Comparison of ENCODE assay signal across 8 mouse cellular contexts in genomic region chr13:92353956-92354355, GRCm38 (mm10). TPM values are rescaled to one million over a fixed set of nuclear protein-coding genes. Genes with fewer than 3 reads are reported as not detected.
DNase-seq lines count a peak whose midpoint lies in the region; ATAC-seq and TF ChIP-seq lines count a peak whose summit lies in the region.

No protein-coding gene starts in this region.

- peaks cover 12% of the 10 kb centered on the region; the same call in 1 of the 2 replicates for H3K4me1 ChIP-seq in kidney, postnatal 0 days (replicated peaks; ENCODE audit: insufficient read depth, low read length)
- no peaks in the 10 kb centered on the region; the same call in 1 of the 2 replicates for H3K4me1 ChIP-seq in bone marrow, adult 2 months (ENCODE audit: control insufficient read depth, insufficient read depth, low read length)
- peaks cover 19% of the 10 kb centered on the region for H3K4me1 ChIP-seq in heart, embryonic 15.5 days (replicated peaks)
- peaks cover 14% of the 10 kb centered on the region for H3K4me1 ChIP-seq in lung, embryonic 16.5 days (replicated peaks; ENCODE audit: control insufficient read depth, insufficient read depth, low read length)
- no peaks in the 10 kb centered on the region for H3K4me1 ChIP-seq in stomach, postnatal 0 days (replicated peaks; ENCODE audit: control insufficient read depth, insufficient read depth)

- TF ChIP-seq EP300 in stomach, postnatal 0 days (optimal IDR thresholded peaks at IDR 0.05): no peak

- no peaks in the 10 kb centered on the region for H3K36me3 ChIP-seq in kidney, postnatal 0 days (ENCODE audit: insufficient read depth, low read length)
- peaks cover 9% of the 10 kb centered on the region for H3K36me3 ChIP-seq in heart, embryonic 15.5 days
- H3K36me3 ChIP-seq in lung, embryonic 16.5 days (ENCODE audit: control insufficient read depth, insufficient read depth, low read length): peaks cover 5% of the 10 kb centered on the region; the same call in 1 of the 2 replicates
- H3K36me3 ChIP-seq in stomach, postnatal 0 days (ENCODE audit: control insufficient read depth, insufficient read depth, low read length): 0 out of 2 replicates have a peak, but pooled peaks cover 2% of the 10 kb centered on the region

- H3K27me3 ChIP-seq in kidney, postnatal 0 days (ENCODE audit: insufficient read depth, low read length): no peaks in the 10 kb centered on the region
- H3K27me3 ChIP-seq in heart, embryonic 15.5 days: no peaks in the 10 kb centered on the region
- H3K27me3 ChIP-seq in lung, embryonic 16.5 days (ENCODE audit: control insufficient read depth, insufficient read depth, low read depth, low read length): no peaks in the 10 kb centered on the region
- H3K27me3 ChIP-seq in stomach, postnatal 0 days (ENCODE audit: control insufficient read depth, insufficient read depth, low read length): no peaks in the 10 kb centered on the region

- H3K4me2 ChIP-seq in kidney, postnatal 0 days (ENCODE audit: low read length): peak overlapping the region; percentile 70
- peak overlapping the region; percentile 100 for H3K4me2 ChIP-seq in heart, embryonic 15.5 days
- peak overlapping the region; percentile 62 for H3K4me2 ChIP-seq in lung, embryonic 16.5 days (ENCODE audit: low read depth, low read length)
- peak overlapping the region; percentile 57 for H3K4me2 ChIP-seq in stomach, postnatal 0 days (replicated peaks; ENCODE audit: low read depth)

- H3K27ac ChIP-seq in kidney, postnatal 0 days: peak overlapping the region; percentile 55; the same call in 1 of the 2 replicates
- H3K27ac ChIP-seq in bone marrow, adult 2 months (ENCODE audit: control insufficient read depth, insufficient read depth, low read depth, low read length, poor library complexity): peak overlapping the region; percentile 42
- peak overlapping the region; percentile 98 for H3K27ac ChIP-seq in heart, embryonic 15.5 days
- peak overlapping the region; percentile 65 for H3K27ac ChIP-seq in lung, embryonic 16.5 days (ENCODE audit: low read length)
- H3K27ac ChIP-seq in stomach, postnatal 0 days (replicated peaks): 0 out of 2 replicates have a peak overlapping the region, but pooled peaks have one; percentile 92

- H3K9ac ChIP-seq in kidney, postnatal 0 days (ENCODE audit: low read depth, low read length): peak overlapping the region; percentile 46; the same call in 1 of the 2 replicates
- H3K9ac ChIP-seq in heart, embryonic 15.5 days: peak overlapping the region; percentile 57
- H3K9ac ChIP-seq in lung, embryonic 16.5 days (ENCODE audit: low read length): peak overlapping the region; percentile 71
- peak overlapping the region; percentile 60 for H3K9ac ChIP-seq in stomach, postnatal 0 days (ENCODE audit: low read length)

- no peak for TF ChIP-seq POLR2A in bone marrow, adult 2 months (IDR thresholded peaks at IDR 0.05; ENCODE audit: borderline replicate concordance, control insufficient read depth, low read depth, low read length)

- 7% methylated on average over 4 of the region's 4 CpGs for WGBS in kidney, postnatal 0 days
- 7% methylated on average over 4 of the region's 4 CpGs for WGBS in bone marrow, adult 2 months
- 4% methylated on average over 4 of the region's 4 CpGs for WGBS in heart, embryonic 15.5 days
- WGBS in lung, embryonic 16.5 days: 7% methylated on average over 4 of the region's 4 CpGs
- 7% methylated on average over 4 of the region's 4 CpGs for WGBS in stomach, postnatal 0 days

- no peak for ATAC-seq in kidney, postnatal 0 days (replicated peaks; ENCODE audit: low FRiP score, low read depth)
- no peak for ATAC-seq in heart, embryonic 15.5 days (replicated peaks; ENCODE audit: insufficient number of reproducible peaks, insufficient read depth, low FRiP score, low read depth)
- ATAC-seq in lung, embryonic 16.5 days (ENCODE audit: low read depth): no peak; the same call in 1 of the 2 replicates
- no peak for ATAC-seq in stomach, postnatal 0 days (ENCODE audit: low FRiP score, low TSS enrichment)

- no peak for DNase-seq in kidney, postnatal 0 days (ENCODE audit: low spot score)
- DNase-seq in kidney, postnatal 14 days: no peak
- no peak for DNase-seq in stomach, postnatal 0 days (ENCODE audit: low spot score)
- DNase-seq in adrenal gland, postnatal 4 days (ENCODE audit: low spot score in 2 of 2): no peak
- DNase-seq in kidney, postnatal 4 days: no peak

- TF ChIP-seq CTCF in kidney, postnatal 0 days (IDR thresholded peaks at IDR 0.05; ENCODE audit: low read depth): no peak
- no peak for TF ChIP-seq CTCF in bone marrow, adult 2 months (IDR thresholded peaks at IDR 0.05; ENCODE audit: control insufficient read depth, insufficient read depth, low read length)
- no peak for TF ChIP-seq CTCF in stomach, postnatal 0 days (IDR thresholded peaks at IDR 0.05; ENCODE audit: low read depth)

- peak overlapping the region; percentile 77 for H3K4me3 ChIP-seq in kidney, postnatal 0 days (replicated peaks; ENCODE audit: low read depth, low read length)
- H3K4me3 ChIP-seq in bone marrow, adult 2 months (replicated peaks; ENCODE audit: control insufficient read depth, low read depth, low read length): peak overlapping the region; percentile 78
- H3K4me3 ChIP-seq in heart, embryonic 15.5 days: peak overlapping the region; percentile 93
- H3K4me3 ChIP-seq in lung, embryonic 16.5 days (ENCODE audit: low read length): peak overlapping the region; percentile 87
- H3K4me3 ChIP-seq in stomach, postnatal 0 days (ENCODE audit: low read depth, low read length): peak overlapping the region; percentile 74

- no peaks in the 10 kb centered on the region for H3K9me3 ChIP-seq in kidney, postnatal 0 days (replicated peaks; ENCODE audit: low read length)
- no peaks in the 10 kb centered on the region for H3K9me3 ChIP-seq in heart, embryonic 15.5 days (replicated peaks)
- H3K9me3 ChIP-seq in lung, embryonic 16.5 days (ENCODE audit: control insufficient read depth, low read length): no peaks in the 10 kb centered on the region
- H3K9me3 ChIP-seq in stomach, postnatal 0 days (ENCODE audit: control insufficient read depth, low read length): no peaks in the 10 kb centered on the region

RNA-seq across cellular contexts. Expression of gene Dhfr, which starts 0.6 kb away (rescaled TPM):
- 16.5 and 17.9 TPM in 2 replicates for polyA plus RNA-seq in kidney, postnatal 0 days (2015; fragmentation: Nextera tagmentation; extraction: Ambion mirVana)
- polyA plus RNA-seq in bone marrow, adult 2 months (2011; ENCODE audit: insufficient read depth, insufficient read length, low replicate concordance, missing spikeins): 8.9 and 10.0 TPM in 2 replicates
- polyA plus RNA-seq in heart, embryonic 15.5 days (2015; fragmentation: Nextera tagmentation; extraction: Ambion mirVana): 9.5 and 10.2 TPM in 2 replicates
- 17.0 TPM in 2 replicates for polyA plus RNA-seq in lung, embryonic 16.5 days (2015; fragmentation: Nextera tagmentation; extraction: Ambion mirVana)
- 5.4 and 5.5 TPM in 2 replicates for polyA plus RNA-seq in stomach, postnatal 0 days (2015; fragmentation: Nextera tagmentation; extraction: Ambion mirVana)
- total RNA-seq in adrenal gland, postnatal 4 days (2021): 1 to 10 TPM; 9.4 to 9.6 TPM

RNA-seq across cellular contexts. Expression of gene Msh3, which starts 0.8 kb away (rescaled TPM):
- 22.3 and 23.5 TPM in 2 replicates for polyA plus RNA-seq in kidney, postnatal 0 days (2015; fragmentation: Nextera tagmentation; extraction: Ambion mirVana)
- polyA plus RNA-seq in bone marrow, adult 2 months (2011; ENCODE audit: insufficient read depth, insufficient read length, low replicate concordance, missing spikeins): 25.4 and 35.5 TPM in 2 replicates
- 13.4 and 16.7 TPM in 2 replicates for polyA plus RNA-seq in heart, embryonic 15.5 days (2015; fragmentation: Nextera tagmentation; extraction: Ambion mirVana)
- 24.8 and 24.9 TPM in 2 replicates for polyA plus RNA-seq in lung, embryonic 16.5 days (2015; fragmentation: Nextera tagmentation; extraction: Ambion mirVana)
- polyA plus RNA-seq in stomach, postnatal 0 days (2015; fragmentation: Nextera tagmentation; extraction: Ambion mirVana): 8.3 TPM in 2 replicates
- total RNA-seq in adrenal gland, postnatal 4 days (2021): 10 to 100 TPM; 36.5 to 39.2 TPM

RNA-seq across cellular contexts. Expression of gene Gm20379, which starts 48.2 kb away (rescaled TPM):
- 0.41 and 0.66 TPM in 2 replicates for polyA plus RNA-seq in kidney, postnatal 0 days (2015; fragmentation: Nextera tagmentation; extraction: Ambion mirVana)
- 1.7 TPM in 1 of 2 replicates, not detected in the other for polyA plus RNA-seq in bone marrow, adult 2 months (2011; ENCODE audit: insufficient read depth, insufficient read length, low replicate concordance, missing spikeins)
- 0.47 and 0.65 TPM in 2 replicates for polyA plus RNA-seq in heart, embryonic 15.5 days (2015; fragmentation: Nextera tagmentation; extraction: Ambion mirVana)
- 0.54 and 0.88 TPM in 2 replicates for polyA plus RNA-seq in lung, embryonic 16.5 days (2015; fragmentation: Nextera tagmentation; extraction: Ambion mirVana)
- 0.27 and 0.51 TPM in 2 replicates for polyA plus RNA-seq in stomach, postnatal 0 days (2015; fragmentation: Nextera tagmentation; extraction: Ambion mirVana)
- not detected for total RNA-seq in adrenal gland, postnatal 4 days (2021)

Comparison
In these comparisons a context has a peak if more than half of its experiments do, and no peak if none do; other contexts are left out.
1. H3K27ac ChIP-seq: peak in every context shown above with its lines; median percentile 98 in heart, embryonic 15.5 days; 92 in stomach, postnatal 0 days; 65 in lung, embryonic 16.5 days; 55 in kidney, postnatal 0 days; 42 in bone marrow, adult 2 months.